In the genomic region with DNA sequence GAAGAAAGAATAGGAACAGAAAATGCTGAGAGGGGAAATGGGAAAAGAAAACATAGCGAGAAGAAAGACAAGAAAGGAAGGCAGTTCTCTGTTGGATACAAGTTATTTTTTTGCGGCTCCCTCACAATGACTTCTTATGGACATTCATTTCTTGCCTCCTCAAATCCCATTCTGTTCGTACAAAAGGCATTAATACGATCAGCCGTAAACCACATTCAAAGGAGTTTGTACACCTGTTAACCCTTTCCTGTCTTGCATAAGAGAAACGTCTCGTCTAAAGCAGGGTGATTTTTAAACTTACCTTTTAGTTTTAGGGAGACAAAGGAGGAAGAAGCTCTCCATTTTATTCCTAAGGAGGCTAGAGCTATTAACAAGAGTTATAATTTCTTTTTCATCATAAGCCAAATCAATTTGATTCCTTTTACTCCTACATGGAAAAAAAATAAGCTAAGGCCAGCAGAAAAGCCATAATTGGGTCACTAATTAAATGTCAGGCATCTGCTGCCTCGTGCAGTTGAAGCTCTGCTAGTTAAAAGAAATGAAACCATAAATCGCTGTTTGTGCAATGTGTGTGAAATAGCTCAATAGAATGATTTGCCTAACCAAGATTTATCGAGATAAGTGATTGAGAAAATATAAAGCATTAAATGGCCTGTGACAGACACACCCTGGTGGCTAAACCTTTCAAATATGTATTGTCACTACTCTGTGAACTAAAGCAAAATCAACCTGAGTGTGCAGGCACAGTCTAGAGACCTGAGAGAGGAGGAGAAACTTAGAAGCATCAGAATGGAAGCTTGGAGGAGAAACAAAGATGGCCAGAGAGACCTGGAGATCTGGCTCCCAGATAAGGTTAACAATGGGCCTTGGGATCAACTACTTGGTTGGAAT, we compare ENCODE assay signal across 17 mouse cellular contexts.
DNase-seq lines count a peak whose midpoint lies in the region; ATAC-seq and TF ChIP-seq lines count a peak whose summit lies in the region.
"Had no signal": no experiment of that assay in that cellular context is flagged by ENCODE, and none has a peak within 500 bp of the region (broad histone marks: within the 10 kb centered on the region; RNA-seq: fewer than 3 reads in every experiment).

No protein-coding gene starts in this region.

- H3K9me3 ChIP-seq in forebrain, postnatal 0 days (ENCODE audit: low read length): no peaks in the 10 kb centered on the region
- no peaks in the 10 kb centered on the region for H3K9me3 ChIP-seq in midbrain, postnatal 0 days (ENCODE audit: low read length)
- H3K9me3 ChIP-seq in heart, embryonic 12.5 days (replicated peaks): no peaks in the 10 kb centered on the region
- H3K9me3 ChIP-seq: heart, embryonic 13.5 days had no signal

- ATAC-seq in forebrain, postnatal 0 days: no peak
- no peak for ATAC-seq in midbrain, postnatal 0 days (ENCODE audit: low FRiP score)
- ATAC-seq in heart, embryonic 12.5 days (ENCODE audit: insufficient number of reproducible peaks, low FRiP score): no peak
- ATAC-seq: intestine, postnatal 0 days had no signal

- no peaks in the 10 kb centered on the region for H3K36me3 ChIP-seq in forebrain, postnatal 0 days (ENCODE audit: insufficient read depth)
- H3K36me3 ChIP-seq in midbrain, postnatal 0 days (ENCODE audit: insufficient read depth, low read length): no peaks in the 10 kb centered on the region
- no peaks in the 10 kb centered on the region for H3K36me3 ChIP-seq in heart, embryonic 12.5 days
- H3K36me3 ChIP-seq: heart, embryonic 13.5 days had no signal

- TF ChIP-seq CTCF in forebrain, postnatal 0 days (IDR thresholded peaks at IDR 0.05; ENCODE audit: low read depth): no peak
- 0 out of 2 replicates have a peak, but pooled peaks have one; percentile 15 for TF ChIP-seq CTCF in midbrain, postnatal 0 days (IDR thresholded peaks at IDR 0.05)

- no peaks in the 10 kb centered on the region for H3K27me3 ChIP-seq in forebrain, postnatal 0 days (ENCODE audit: insufficient read depth, low read length)
- no peaks in the 10 kb centered on the region for H3K27me3 ChIP-seq in midbrain, postnatal 0 days (ENCODE audit: insufficient read depth, low read length)
- H3K27me3 ChIP-seq in heart, embryonic 12.5 days (replicated peaks): no peaks in the 10 kb centered on the region
- H3K27me3 ChIP-seq: heart, embryonic 13.5 days had no signal

- DNase-seq in cerebellum, adult 9-10 months: peak; percentile 27
- no peak for DNase-seq in cerebellum, postnatal 14 days
- DNase-seq in brain, adult 2 months (ENCODE audit: low read depth, low spot score): peak; percentile 41
- peak; percentile 14 for DNase-seq in forebrain, postnatal 0 days
- DNase-seq in midbrain, postnatal 0 days (ENCODE audit: low spot score): no peak
- DNase-seq in adrenal gland, adult 18-20 months (ENCODE audit: low spot score in 2 of 2): no peak
- DNase-seq in kidney, postnatal 14 days: no peak
- DNase-seq: adrenal gland, adult 2 months; gastrocnemius, postnatal 36 days; lung, adult 18-20 months; spleen, adult 18-20 months; thymus, postnatal 14 days had no signal

- H3K27ac ChIP-seq in forebrain, postnatal 0 days (ENCODE audit: low read depth, low read length): no peak overlapping the region
- no peak overlapping the region for H3K27ac ChIP-seq in midbrain, postnatal 0 days (ENCODE audit: low read depth, low read length)
- no peak overlapping the region for H3K27ac ChIP-seq in heart, embryonic 12.5 days (ENCODE audit: poor library complexity, severe bottlenecking)
- H3K27ac ChIP-seq: heart, embryonic 13.5 days; left cerebral cortex, adult 2 months; macrophage had no signal

- no peak overlapping the region for H3K4me2 ChIP-seq in forebrain, postnatal 0 days (ENCODE audit: low read depth)
- no peak overlapping the region for H3K4me2 ChIP-seq in midbrain, postnatal 0 days (ENCODE audit: low read depth, low read length, poor library complexity, severe bottlenecking)
- H3K4me2 ChIP-seq in heart, embryonic 12.5 days: no peak overlapping the region
- H3K4me2 ChIP-seq: heart, embryonic 13.5 days had no signal

- no peak overlapping the region for H3K4me3 ChIP-seq in forebrain, postnatal 0 days (ENCODE audit: low read depth, low read length)
- no peak overlapping the region for H3K4me3 ChIP-seq in midbrain, postnatal 0 days (ENCODE audit: low read depth, low read length)
- no peak overlapping the region for H3K4me3 ChIP-seq in heart, embryonic 12.5 days
- H3K4me3 ChIP-seq: heart, embryonic 13.5 days; left cerebral cortex, adult 2 months had no signal

- no peaks in the 10 kb centered on the region for H3K4me1 ChIP-seq in forebrain, postnatal 0 days (ENCODE audit: insufficient read depth)
- no peaks in the 10 kb centered on the region for H3K4me1 ChIP-seq in midbrain, postnatal 0 days (ENCODE audit: insufficient read depth, low read length)
- no peaks in the 10 kb centered on the region for H3K4me1 ChIP-seq in heart, embryonic 12.5 days (replicated peaks)
- H3K4me1 ChIP-seq: heart, embryonic 13.5 days had no signal

- no peak overlapping the region for H3K9ac ChIP-seq in forebrain, postnatal 0 days
- no peak overlapping the region for H3K9ac ChIP-seq in midbrain, postnatal 0 days (replicated peaks; ENCODE audit: low read length, poor library complexity, severe bottlenecking)
- H3K9ac ChIP-seq in heart, embryonic 12.5 days: no peak overlapping the region
- H3K9ac ChIP-seq: heart, embryonic 13.5 days had no signal

- 10% methylated on average over 10 of the region's 10 CpGs for WGBS in forebrain, postnatal 0 days
- WGBS in midbrain, postnatal 0 days: 17% methylated on average over 10 of the region's 10 CpGs
- 67% methylated on average over 10 of the region's 10 CpGs for WGBS in heart, embryonic 12.5 days

Comparison
In these comparisons a context has a peak if more than half of its experiments do, and no peak if none do; other contexts are left out.
1. DNase-seq: peak in cerebellum, adult 9-10 months (single experiment), brain, adult 2 months (single experiment) and forebrain, postnatal 0 days (single experiment); none in cerebellum, postnatal 14 days (0 of 2), midbrain, postnatal 0 days (single experiment), adrenal gland, adult 18-20 months (0 of 2) and kidney, postnatal 14 days (single experiment).